Mouse (Mus musculus) mouse embryonic stem cell (cell line): ENCODE data around the gene Jak3.
"Not testable (repeated sequence)": the region's sequence is repeated elsewhere in the genome, so short reads cannot be mapped to it uniquely, and the experiment has no call there.

ENCODE experiments used
- in situ Hi-C, 2 experiments: fragments of 300-500 bp; cut with MboI; formaldehyde crosslinking; loops; 1 replicate in 1 of 2; 3 replicates in 1 of 2; pipeline ENCODE4 v1.14.3; 2019 to 2020; ENCODE audit warnings: low sequenced_read_pairs in 2 of 2, low pct_unique_long_range_greater_than_20kb in 1 of 2, mixed read lengths in 1 of 2; ENCODE audit not compliant: unreplicated experiment in 1 of 2

The Jak3 gene

GRCm38 (mm10) chr8:71738316-71738715, 62.2 kb downstream of the Jak3 start:
- in situ Hi-C loops: not testable (repeated sequence)
